Mouse (Mus musculus) retina, postnatal 1 day (tissue): ENCODE measurements at regions not wholly inside any gene's neighbourhood (a gene's known extent, or its start where the extent isn't known, plus 50 kb on each side); places are given as distances from the start of the nearest gene placed in this dataset.

Source experiments
- DNase-seq: peaks from one replicate; pipeline ENCODE4 v3.0.0-alpha.2; 2012

GRCm38 (mm10) chr8:50592899-50593454 is 1749.2 kb upstream of the Tenm3 start:
- peak; percentile 59 for DNase-seq
